Mouse (Mus musculus): Measurements from ENCODE around the gene Cldn3.

- TF ChIP-seq CTCF (conservative IDR thresholded peaks at IDR 0.05 in 1 of 2, IDR thresholded peaks at IDR 0.05 in 1 of 2; ENCODE audit: low read depth in 2 of 2, low read length in 2 of 2) (no peak), POLR2A (IDR thresholded peaks at IDR 0.05; ENCODE audit: low read depth, low read length) (no peak), ETS1 (conservative IDR thresholded peaks at IDR 0.05; ENCODE audit: low read depth, low read length) (no peak), NRF1 (IDR thresholded peaks at IDR 0.05; ENCODE audit: low read depth, low read length) (no peak), ZNF384 (IDR thresholded peaks at IDR 0.05; ENCODE audit: low read depth, low read length) (no peak), EP300 (IDR thresholded peaks at IDR 0.05; ENCODE audit: low read length) (no peak), JUN (IDR thresholded peaks at IDR 0.05; ENCODE audit: insufficient read depth, low read depth, low read length) (no peak), USF1 (IDR thresholded peaks at IDR 0.05; ENCODE audit: low read depth, low read length) (no peak)
These were observed 25.1 kb downstream of the Cldn3 start for GRCm38 (mm10) chr5:135010841-135011743.

Measured in CH12.LX (cell line).